Mouse (Mus musculus): ENCODE results near the gene Egfl7. TPM values are rescaled to one million over a fixed set of nuclear protein-coding genes. Genes with fewer than 3 reads are reported as not detected.

Egfl7 gene
- polyA plus RNA-seq, 1 experiment from 2014 or later, result 58.4 TPM

GRCm38 (mm10) chr2:26638039-26638438, 58.2 kb downstream of the Egfl7 start:
- no peak for ATAC-seq (replicated peaks; ENCODE audit: low FRiP score)
- Histone ChIP-seq H3K4me1 (replicated peaks; ENCODE audit: control insufficient read depth, insufficient read depth, low read length) (peaks cover 16% of the 10 kb centered on the region; the same call in 1 of the 2 replicates), H3K36me3 (ENCODE audit: control insufficient read depth, insufficient read depth, low read length) (peaks cover 15% of the 10 kb centered on the region), H3K4me2 (ENCODE audit: low read depth, low read length, severe bottlenecking) (peak overlapping the region; percentile 74; the same call in 1 of the 2 replicates), H3K4me3 (ENCODE audit: low read depth, low read length) (peak overlapping the region; percentile 98), H3K9me3 (ENCODE audit: control insufficient read depth, low read length) (no peaks in the 10 kb centered on the region), H3K9ac (ENCODE audit: low read length) (no peak overlapping the region), H3K27me3 (ENCODE audit: control insufficient read depth, insufficient read depth, low read length) (no peaks in the 10 kb centered on the region), H3K27ac (ENCODE audit: low read depth, low read length) (no peak overlapping the region)
- DNase-seq (ENCODE audit: low spot score), result peak; percentile 48
- WGBS, result 85% methylated on average over 5 of the region's 5 CpGs

DNA sequence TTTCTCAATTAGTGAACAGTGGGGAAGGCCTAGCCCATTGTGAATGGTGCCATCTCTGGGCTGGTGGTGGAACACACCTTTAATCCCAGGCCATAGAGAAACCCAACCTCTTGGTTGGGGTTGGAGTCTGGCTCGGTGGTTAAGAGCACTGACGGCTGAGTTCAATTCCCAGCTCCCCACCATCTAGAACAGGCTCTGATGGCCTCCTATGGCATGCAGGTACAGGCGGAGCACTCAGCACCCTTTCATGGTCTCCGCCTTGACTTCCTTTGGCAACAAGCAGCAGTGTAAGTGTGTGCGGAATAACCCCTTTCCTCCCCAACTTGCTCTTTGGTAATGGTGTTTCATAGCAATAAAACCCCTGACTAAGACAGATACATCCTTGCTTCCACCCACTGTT, 58.8 kb downstream of the Egfl7 start:
- Histone ChIP-seq H3K27me3 (ENCODE audit: control insufficient read depth, insufficient read depth, low read length) (no peaks in the 10 kb centered on the region), H3K4me1 (replicated peaks; ENCODE audit: control insufficient read depth, insufficient read depth, low read length) (peaks cover 16% of the 10 kb centered on the region; the same call in 1 of the 2 replicates), H3K4me3 (ENCODE audit: low read depth, low read length) (peak overlapping the region; percentile 98), H3K27ac (ENCODE audit: low read depth, low read length) (no peak overlapping the region), H3K4me2 (ENCODE audit: low read depth, low read length, severe bottlenecking) (peak overlapping the region; percentile 74), H3K9me3 (ENCODE audit: control insufficient read depth, low read length) (no peaks in the 10 kb centered on the region), H3K9ac (ENCODE audit: low read length) (peak overlapping the region; percentile 98), H3K36me3 (ENCODE audit: control insufficient read depth, insufficient read depth, low read length) (peaks cover 15% of the 10 kb centered on the region)
- WGBS, result 72% methylated on average over 5 of the region's 5 CpGs
- no peak for ATAC-seq (replicated peaks; ENCODE audit: low FRiP score)
- peak; percentile 40 for DNase-seq (ENCODE audit: low spot score)

DNA sequence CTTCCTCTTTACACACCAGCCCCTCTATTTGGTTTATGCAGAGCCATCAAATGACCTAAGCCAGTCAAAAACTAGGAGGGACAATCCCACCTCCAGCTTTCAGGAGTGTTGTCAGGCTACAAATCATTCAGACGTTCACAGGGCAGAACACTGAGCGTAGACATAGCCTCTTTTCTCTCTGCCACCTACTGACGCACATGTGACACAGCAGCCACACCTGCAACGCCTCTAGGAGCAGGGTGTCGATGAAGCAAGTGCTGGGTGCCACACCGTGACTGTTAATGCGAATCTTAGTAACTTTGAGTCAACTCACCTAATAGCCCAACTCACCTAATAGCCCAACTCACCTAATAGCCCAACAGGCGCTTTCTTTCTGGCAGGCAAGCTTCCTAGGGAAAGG, 59.3 kb downstream of the Egfl7 start:
- ATAC-seq (replicated peaks; ENCODE audit: low FRiP score) (no peak), DNase-seq (ENCODE audit: low spot score) (peak; percentile 59)
- H3K36me3 ChIP-seq (ENCODE audit: control insufficient read depth, insufficient read depth, low read length), result peaks cover 15% of the 10 kb centered on the region
- H3K9ac ChIP-seq (ENCODE audit: low read length), result peak overlapping the region; percentile 98
- no peaks in the 10 kb centered on the region for H3K27me3 ChIP-seq (ENCODE audit: control insufficient read depth, insufficient read depth, low read length)
- H3K27ac ChIP-seq (ENCODE audit: low read depth, low read length), result no peak overlapping the region
- peak overlapping the region; percentile 74 for H3K4me2 ChIP-seq (ENCODE audit: low read depth, low read length, severe bottlenecking)
- peaks cover 16% of the 10 kb centered on the region; the same call in 1 of the 2 replicates for H3K4me1 ChIP-seq (replicated peaks; ENCODE audit: control insufficient read depth, insufficient read depth, low read length)
- WGBS, result 8% methylated on average over 8 of the region's 8 CpGs
- peak overlapping the region; percentile 98 for H3K4me3 ChIP-seq (ENCODE audit: low read depth, low read length)
- no peaks in the 10 kb centered on the region for H3K9me3 ChIP-seq (ENCODE audit: control insufficient read depth, low read length)

DNA sequence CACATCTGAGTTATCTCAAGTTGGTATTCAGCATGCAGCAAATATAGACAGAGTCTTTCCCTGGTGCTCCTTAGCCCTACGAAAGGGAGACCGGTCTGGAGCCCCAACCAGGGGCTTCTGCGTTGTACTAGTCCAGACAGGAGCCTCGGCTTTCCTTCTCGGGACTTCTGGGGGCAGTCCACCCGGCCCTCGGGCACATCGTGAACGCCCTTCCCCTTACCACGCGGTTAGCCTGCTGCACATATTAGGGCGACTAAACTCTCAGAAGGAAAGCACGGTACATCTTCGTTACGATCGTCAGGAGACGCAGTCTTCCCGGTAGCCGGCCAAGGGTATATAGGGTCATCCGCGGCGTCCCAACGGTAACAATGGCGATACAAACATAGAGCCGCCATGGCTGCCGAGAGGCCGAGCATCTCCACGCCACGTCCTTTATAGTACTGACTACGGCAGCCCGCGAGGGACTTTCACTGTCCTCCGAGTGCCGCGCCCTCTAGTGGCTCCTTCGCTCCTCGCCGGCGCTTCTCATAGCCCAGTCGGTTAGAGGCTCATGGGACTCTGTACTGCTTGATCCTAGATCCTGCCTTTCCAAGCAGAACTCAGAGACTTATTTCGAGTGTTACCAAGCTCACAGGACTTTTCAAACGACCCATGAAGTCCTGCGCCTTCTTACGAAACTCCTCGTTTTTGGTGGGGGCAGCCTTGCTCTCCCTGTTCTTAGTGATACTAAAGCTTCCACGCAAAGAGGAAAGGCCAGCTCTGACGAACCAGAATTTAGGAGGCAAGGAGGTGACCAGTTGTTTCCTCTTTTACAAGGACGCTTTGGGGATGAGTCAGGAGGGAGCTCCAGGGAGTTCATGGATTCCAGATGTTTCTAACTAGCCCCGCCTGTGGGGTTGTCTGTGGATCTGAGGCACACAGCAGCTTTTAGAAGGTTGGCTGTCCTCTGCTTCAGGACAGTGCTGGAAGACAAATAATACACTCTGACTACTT, 60.3 kb downstream of the Egfl7 start:
- DNase-seq (ENCODE audit: low spot score) (peak; percentile 99), ATAC-seq (replicated peaks; ENCODE audit: low FRiP score) (peak; percentile 77)
- peaks cover 14% of the 10 kb centered on the region; the same call in 1 of the 2 replicates for H3K4me1 ChIP-seq (replicated peaks; ENCODE audit: control insufficient read depth, insufficient read depth, low read length)
- no peaks in the 10 kb centered on the region for H3K9me3 ChIP-seq (ENCODE audit: control insufficient read depth, low read length)
- peak overlapping the region; percentile 74 for H3K4me2 ChIP-seq (ENCODE audit: low read depth, low read length, severe bottlenecking)
- 5% methylated on average over 49 of the region's 49 CpGs for WGBS
- H3K9ac ChIP-seq (ENCODE audit: low read length), result peak overlapping the region; percentile 98
- H3K4me3 ChIP-seq (ENCODE audit: low read depth, low read length), result peak overlapping the region; percentile 98
- peak overlapping the region; percentile 72; the same call in 1 of the 2 replicates for H3K27ac ChIP-seq (ENCODE audit: low read depth, low read length)
- no peaks in the 10 kb centered on the region for H3K27me3 ChIP-seq (ENCODE audit: control insufficient read depth, insufficient read depth, low read length)
- peaks cover 15% of the 10 kb centered on the region for H3K36me3 ChIP-seq (ENCODE audit: control insufficient read depth, insufficient read depth, low read length)

- no peak overlapping the region for H3K4me2 ChIP-seq (ENCODE audit: low read depth, low read length, severe bottlenecking)
- H3K27ac ChIP-seq (ENCODE audit: low read depth, low read length), result no peak overlapping the region
- peaks cover 14% of the 10 kb centered on the region; the same call in 1 of the 2 replicates for H3K4me1 ChIP-seq (replicated peaks; ENCODE audit: control insufficient read depth, insufficient read depth, low read length)
- ATAC-seq (replicated peaks; ENCODE audit: low FRiP score) (no peak), DNase-seq (ENCODE audit: low spot score) (peak; percentile 20)
- peaks cover 15% of the 10 kb centered on the region for H3K36me3 ChIP-seq (ENCODE audit: control insufficient read depth, insufficient read depth, low read length)
- H3K9ac ChIP-seq (ENCODE audit: low read length), result no peak overlapping the region
- WGBS, result 84% methylated on average over 7 of the region's 7 CpGs
- H3K9me3 ChIP-seq (ENCODE audit: control insufficient read depth, low read length), result no peaks in the 10 kb centered on the region
- H3K27me3 ChIP-seq (ENCODE audit: control insufficient read depth, insufficient read depth, low read length), result no peaks in the 10 kb centered on the region
- no peak overlapping the region for H3K4me3 ChIP-seq (ENCODE audit: low read depth, low read length)
These were observed 61.3 kb downstream of the Egfl7 start for GRCm38 (mm10) chr2:26641006-26641647.

MicroRNA genes within 50 kb of the gene (microRNA counts, 519-probe panel; counts per million panel counts)
- microRNA mmu-miR-126-3p (7,175 counts per million, percentile 94 among the panel's probes with 10 or more counts), microRNA mmu-miR-126-5p (4,960 counts per million, percentile 53 among the panel's probes with 10 or more counts)

Small RNAs within 50 kb of the gene (microRNA-seq; reads per million reads assigned to microRNA genes)
- gene Mir126a (ENCODE audit: insufficient number of aligned reads) (not detected), gene Mir126b (ENCODE audit: insufficient number of aligned reads) (not detected)

Other genes with a start within 250 kb of the Egfl7 start
- gene Dnlz, start 227.9 kb upstream of the Egfl7 start, polyA plus RNA-seq (2014; fragmentation: Nextera tagmentation; extraction: Ambion mirVana), result 38.2 and 40.2 TPM in 2 replicates
- 0.96 and 1.8 TPM in 2 replicates for gene Card9, start 219.1 kb upstream of the Egfl7 start, polyA plus RNA-seq (2014; fragmentation: Nextera tagmentation; extraction: Ambion mirVana)
- gene Snapc4, start 199.4 kb upstream of the Egfl7 start, polyA plus RNA-seq (2014; fragmentation: Nextera tagmentation; extraction: Ambion mirVana), result 35.5 and 40.6 TPM in 2 replicates
- 137 and 142 TPM in 2 replicates for gene Entr1, start 190.7 kb upstream of the Egfl7 start, polyA plus RNA-seq (2014; fragmentation: Nextera tagmentation; extraction: Ambion mirVana)
- gene Pmpca, start 190.7 kb upstream of the Egfl7 start, polyA plus RNA-seq (2014; fragmentation: Nextera tagmentation; extraction: Ambion mirVana), result 130 and 131 TPM in 2 replicates
- gene Inpp5e, start 170.8 kb upstream of the Egfl7 start, polyA plus RNA-seq (2014; fragmentation: Nextera tagmentation; extraction: Ambion mirVana), result 26.7 and 31.3 TPM in 2 replicates
- 39.3 and 40.9 TPM in 2 replicates for gene Sec16a, start 134.8 kb upstream of the Egfl7 start, polyA plus RNA-seq (2014; fragmentation: Nextera tagmentation; extraction: Ambion mirVana)
- 68.3 and 70.9 TPM in 2 replicates for gene Notch1, start 63.4 kb upstream of the Egfl7 start, polyA plus RNA-seq (2014; fragmentation: Nextera tagmentation; extraction: Ambion mirVana)
- gene Gm20532, start 6.6 kb downstream of the Egfl7 start, polyA plus RNA-seq (2014; fragmentation: Nextera tagmentation; extraction: Ambion mirVana), result not detected in 2 replicates
- gene Agpat2, start 24.4 kb downstream of the Egfl7 start, polyA plus RNA-seq (2014; fragmentation: Nextera tagmentation; extraction: Ambion mirVana), result 6.0 and 8.9 TPM in 2 replicates
- 49.8 and 63.8 TPM in 2 replicates for gene Fam69b, start 48.4 kb downstream of the Egfl7 start, polyA plus RNA-seq (2014; fragmentation: Nextera tagmentation; extraction: Ambion mirVana)
- gene Lcn4, start 91.3 kb downstream of the Egfl7 start, polyA plus RNA-seq (2014; fragmentation: Nextera tagmentation; extraction: Ambion mirVana), result not detected in 2 replicates

Data from forebrain, embryonic 11.5 days (tissue).